Mouse (Mus musculus) hindbrain, embryonic 14.5 days (tissue): ENCODE measurements around the gene Gdi1. TPM values are rescaled to one million over a fixed set of nuclear protein-coding genes. Genes with fewer than 3 reads are reported as not detected.

Experiments
- ATAC-seq: fragments of 200-750 bp; cut with Nextera tagmentation; 2 replicates; pipeline ENCODE4 v1.8.0; 2017; ENCODE audit warnings: moderate number of reproducible peaks, mild to moderate bottlenecking, moderate TSS enrichment, moderate library complexity; ENCODE audit not compliant: low FRiP score
- DNase-seq: peaks from one replicate; pipeline ENCODE4 v3.0.0-alpha.2; 2015; ENCODE audit warnings: low spot score
- H3K27ac ChIP-seq: fragments of 300-500 bp; sonication (generic); 2 replicates; pipeline ENCODE4 v1.5.1; 2014; ENCODE audit warnings: mild to moderate bottlenecking, moderate library complexity
- H3K27me3 ChIP-seq: fragments of 300-500 bp; sonication (generic); 2 replicates; pipeline ENCODE4 v1.6.1; 2014; ENCODE audit warnings: mild to moderate bottlenecking, low read length, mixed read lengths; ENCODE audit not compliant: control insufficient read depth, insufficient read depth
- H3K36me3 ChIP-seq: fragments of 300-500 bp; sonication (generic); replicated peaks from 2 replicates; pipeline ENCODE4 v1.6.1; 2014; ENCODE audit not compliant: control insufficient read depth, insufficient read depth
- H3K4me1 ChIP-seq: fragments of 300-500 bp; sonication (generic); replicated peaks from 2 replicates; pipeline ENCODE4 v1.6.1; 2014; ENCODE audit warnings: antibody characterized with exemption, low read length, mixed read lengths; ENCODE audit not compliant: control insufficient read depth, insufficient read depth
- H3K4me2 ChIP-seq: fragments of 300-500 bp; sonication (generic); replicated peaks from 2 replicates; pipeline ENCODE4 v1.6.1; 2014; ENCODE audit warnings: mild to moderate bottlenecking, moderate library complexity
- H3K4me3 ChIP-seq: fragments of 300-500 bp; sonication (generic); replicated peaks from 2 replicates; pipeline ENCODE4 v1.5.1; 2014; ENCODE audit warnings: mild to moderate bottlenecking, low read length
- H3K9ac ChIP-seq: fragments of 300-500 bp; sonication (generic); 2 replicates; pipeline ENCODE4 v1.6.1; 2014
- H3K9me3 ChIP-seq: fragments of 300-500 bp; sonication (generic); 2 replicates; pipeline ENCODE4 v1.6.1; 2016; ENCODE audit warnings: low read length; ENCODE audit not compliant: control insufficient read depth
- WGBS: fragments of 180-500 bp; shearing (Covaris S2); extraction: QIAGEN DNeasy Blood & Tissue Kit; methylation state at CpG from one replicate; pipeline ENCODE4 v1.1.7; 2014; 5-methylcytosine and 5-hydroxymethylcytosine counted together
- polyA plus RNA-seq: library from polyadenylated mRNA; unstranded; fragments of >200 nt; fragmentation: Nextera tagmentation; extraction: Ambion mirVana; gene quantifications from 2 replicates; pipeline ENCODE4 v1.2.1, GENCODE M21; 2014

Gdi1 gene
- 781 and 862 TPM in 2 replicates for polyA plus RNA-seq

DNA sequence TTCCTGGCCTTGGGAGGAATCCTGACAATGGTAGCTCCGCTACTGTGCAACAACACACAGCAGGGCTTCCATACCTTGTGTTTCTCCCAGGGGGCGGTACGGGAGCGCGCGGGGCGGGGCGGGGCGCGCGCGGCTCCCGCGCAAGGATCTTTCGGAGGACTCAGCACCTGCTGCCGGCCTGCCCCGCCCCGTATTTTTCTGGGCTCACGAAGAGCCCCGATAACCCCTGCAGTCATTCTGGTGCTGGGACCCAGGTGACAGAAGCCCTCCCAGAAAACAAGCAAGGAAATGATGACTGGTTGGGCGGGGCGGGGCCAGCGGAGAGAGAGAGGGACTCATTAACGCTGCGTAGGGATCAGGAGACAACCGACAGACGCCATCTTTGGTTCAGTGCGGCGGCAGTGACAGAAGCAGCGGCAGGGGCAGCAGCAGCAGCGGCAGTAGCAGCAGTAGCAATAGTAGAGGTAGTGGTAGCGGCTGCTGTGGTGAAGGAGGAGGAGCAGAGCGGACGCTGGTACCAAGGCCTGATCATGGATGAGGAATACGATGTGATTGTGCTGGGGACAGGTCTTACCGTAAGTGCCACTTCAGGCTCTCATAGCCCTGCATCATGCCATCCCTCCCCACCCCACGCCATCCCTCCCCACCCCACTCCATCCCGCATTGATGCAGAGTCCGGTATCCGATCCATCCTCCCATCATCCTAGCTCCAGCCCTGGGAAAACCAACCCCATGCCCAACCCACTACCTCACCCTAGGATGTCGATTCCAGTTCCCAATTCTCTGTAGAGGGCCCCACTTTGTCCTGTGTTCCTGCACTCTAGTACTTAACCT is at the start of gene Gdi1:
Gene Gdi1 (plus strand): TSS at position 132 of the 834 bp plus-strand sequence.
- peaks cover 20% of the 10 kb centered on the region; the same call in 1 of the 2 replicates for H3K4me1 ChIP-seq
- no peaks in the 10 kb centered on the region for H3K9me3 ChIP-seq
- H3K4me3 ChIP-seq = peak within 1 kb of the TSS; percentile 61
- peaks cover 65% of the 10 kb centered on the region for H3K36me3 ChIP-seq
- WGBS = 12% methylated on average over 36 of the region's 41 CpGs
- no peaks in the 10 kb centered on the region for H3K27me3 ChIP-seq
- peak within 1 kb of the TSS; percentile 75 for H3K4me2 ChIP-seq
- ATAC-seq = peak; percentile 84
- peak; percentile 76 for DNase-seq
- H3K27ac ChIP-seq = peak within 1 kb of the TSS; percentile 95
- peak within 1 kb of the TSS; percentile 80 for H3K9ac ChIP-seq

DNA sequence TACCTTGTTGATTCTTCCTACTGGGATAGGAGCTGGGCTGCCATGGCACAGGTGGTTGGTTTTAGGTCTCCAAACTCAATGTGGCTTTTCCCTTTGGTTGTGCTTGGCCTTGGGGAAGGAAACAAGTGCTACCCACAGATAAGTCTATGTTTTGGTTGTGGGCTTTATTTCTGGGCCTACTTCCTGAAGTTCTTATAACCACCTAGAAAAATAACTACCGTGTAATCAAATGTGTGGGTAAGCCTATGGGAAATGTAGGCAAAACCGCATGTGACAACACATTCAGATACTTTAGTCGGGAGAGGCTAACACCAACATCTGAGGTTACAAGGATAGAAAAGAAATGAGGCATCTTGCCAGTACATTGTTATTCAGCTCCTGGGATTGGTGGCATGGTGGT is 47.1 kb upstream of the Gdi1 start:
- Histone ChIP-seq H3K4me1 (peaks cover 6% of the 10 kb centered on the region), H3K36me3 (peaks cover 15% of the 10 kb centered on the region), H3K4me3 (no peak overlapping the region), H3K4me2 (no peak overlapping the region), H3K9ac (no peak overlapping the region), H3K9me3 (no peaks in the 10 kb centered on the region), H3K27ac (no peak overlapping the region), H3K27me3 (no peaks in the 10 kb centered on the region)
- ATAC-seq = no peak
- no peak for DNase-seq
- 98% methylated on average over 3 of the region's 3 CpGs for WGBS

DNA sequence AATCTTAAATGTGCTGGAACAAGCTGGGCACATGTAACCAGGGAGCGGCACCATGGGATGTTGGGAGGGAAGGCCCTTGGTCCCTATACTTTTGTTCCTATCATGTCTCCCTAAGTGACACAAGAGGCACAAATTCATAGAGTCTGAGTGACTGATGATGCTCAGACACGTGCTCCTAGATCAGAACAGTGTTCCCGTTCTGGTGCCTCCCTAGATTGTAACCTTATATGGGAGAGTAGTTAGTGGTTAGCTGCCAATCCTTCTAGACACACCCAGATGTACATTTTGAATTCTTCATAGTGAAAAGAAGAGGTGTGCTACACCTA is 35.1 kb upstream of the Gdi1 start:
- peak overlapping the region; percentile 58 for H3K4me3 ChIP-seq
- peak overlapping the region; percentile 59 for H3K9ac ChIP-seq
- peaks cover 16% of the 10 kb centered on the region for H3K36me3 ChIP-seq
- no peaks in the 10 kb centered on the region for H3K9me3 ChIP-seq
- peak overlapping the region; percentile 55 for H3K4me2 ChIP-seq
- 33% methylated on average over 3 of the region's 3 CpGs for WGBS
- H3K4me1 ChIP-seq = no peaks in the 10 kb centered on the region; the same call in 1 of the 2 replicates
- peak; percentile 17; the same call in 1 of the 2 replicates for ATAC-seq
- H3K27me3 ChIP-seq = no peaks in the 10 kb centered on the region
- peak overlapping the region; percentile 96 for H3K27ac ChIP-seq
- no peak for DNase-seq

DNA sequence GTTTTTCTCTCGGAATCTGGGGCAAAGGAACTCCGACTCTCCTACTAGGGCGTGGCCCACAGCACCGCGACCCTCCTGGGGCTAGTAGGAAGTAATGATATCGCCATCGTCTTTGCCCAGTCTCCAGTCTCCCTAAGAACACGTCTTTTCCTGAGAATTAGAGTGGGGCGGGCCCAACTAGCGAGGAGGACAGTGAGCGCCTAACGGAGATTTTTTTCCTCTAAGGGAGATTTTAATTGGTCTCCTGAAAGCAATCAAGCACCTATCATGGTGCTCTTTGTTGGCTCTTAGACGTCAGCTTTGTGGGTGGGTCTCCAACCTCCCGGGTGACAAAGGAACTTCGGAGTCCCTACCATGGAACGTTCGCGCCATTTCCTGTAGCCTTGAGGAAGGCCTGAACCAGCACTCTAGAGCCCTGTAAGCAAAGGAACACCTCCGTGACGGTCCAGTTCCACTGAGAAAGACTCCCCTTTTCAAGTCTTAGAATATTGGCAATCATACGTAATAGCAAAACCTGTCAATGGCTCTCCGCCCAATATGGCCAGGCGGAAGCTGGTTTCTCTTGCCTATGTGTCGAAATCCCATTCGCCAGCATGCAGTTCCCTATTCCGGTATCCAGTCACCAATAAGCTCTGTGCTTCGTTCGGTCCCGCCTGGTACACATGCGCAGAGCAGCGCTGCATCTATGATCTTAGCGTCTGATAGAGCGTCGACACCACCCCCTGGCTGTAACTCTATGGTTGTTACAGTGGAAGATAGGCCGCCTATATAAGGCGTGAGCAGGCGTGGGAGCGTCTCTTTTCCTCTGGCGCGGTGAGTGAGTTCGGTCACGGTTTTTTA is 34.5 kb upstream of the Gdi1 start, which contains the start of gene Rpl10:
Gene Rpl10 (plus strand): TSS at position 751 of the 840 bp plus-strand sequence.
- H3K4me1 ChIP-seq = no peaks in the 10 kb centered on the region; the same call in 1 of the 2 replicates
- ATAC-seq = peak; percentile 95
- H3K27ac ChIP-seq = peak within 1 kb of the TSS; percentile 96
- peak; percentile 90 for DNase-seq
- peak within 1 kb of the TSS; percentile 75 for H3K9ac ChIP-seq
- 17% methylated on average over 42 of the region's 42 CpGs for WGBS
- peak within 1 kb of the TSS; percentile 58 for H3K4me3 ChIP-seq
- no peaks in the 10 kb centered on the region for H3K27me3 ChIP-seq
- peak within 1 kb of the TSS; percentile 67 for H3K4me2 ChIP-seq
- H3K9me3 ChIP-seq = no peaks in the 10 kb centered on the region
- H3K36me3 ChIP-seq = peaks cover 16% of the 10 kb centered on the region

DNA sequence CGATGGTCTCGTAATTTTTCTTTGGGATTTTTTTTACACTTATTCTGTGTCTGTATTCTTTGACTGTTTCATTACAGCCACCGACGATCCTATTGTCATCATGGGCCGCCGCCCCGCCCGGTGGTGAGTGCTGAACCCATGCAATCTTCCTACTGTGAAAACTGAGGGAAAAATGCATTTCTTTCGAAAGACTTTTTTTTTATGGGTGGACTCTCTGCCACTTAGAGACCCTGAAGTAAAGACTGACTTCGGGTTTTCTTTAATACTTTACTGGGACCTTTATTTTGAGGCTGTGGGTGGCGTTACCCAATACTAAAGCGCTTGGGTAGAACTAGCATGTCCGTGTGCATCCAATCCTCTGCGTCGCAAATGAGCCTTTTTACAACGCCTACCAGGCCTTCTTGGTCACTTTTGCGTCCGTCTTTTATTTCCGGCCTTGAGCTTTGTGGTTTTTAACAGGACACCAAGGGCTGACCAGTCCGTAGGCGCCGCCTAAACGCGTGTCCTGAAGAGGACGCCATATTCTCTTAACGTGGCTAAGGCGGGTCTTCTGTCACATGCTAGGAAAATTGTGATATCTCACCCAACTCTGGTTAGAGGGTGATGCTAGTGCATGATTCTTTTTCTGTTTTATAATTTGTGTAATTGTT is 33.8 kb upstream of the Gdi1 start:
- DNase-seq (no peak), ATAC-seq (no peak)
- WGBS = 18% methylated on average over 27 of the region's 27 CpGs

DNA sequence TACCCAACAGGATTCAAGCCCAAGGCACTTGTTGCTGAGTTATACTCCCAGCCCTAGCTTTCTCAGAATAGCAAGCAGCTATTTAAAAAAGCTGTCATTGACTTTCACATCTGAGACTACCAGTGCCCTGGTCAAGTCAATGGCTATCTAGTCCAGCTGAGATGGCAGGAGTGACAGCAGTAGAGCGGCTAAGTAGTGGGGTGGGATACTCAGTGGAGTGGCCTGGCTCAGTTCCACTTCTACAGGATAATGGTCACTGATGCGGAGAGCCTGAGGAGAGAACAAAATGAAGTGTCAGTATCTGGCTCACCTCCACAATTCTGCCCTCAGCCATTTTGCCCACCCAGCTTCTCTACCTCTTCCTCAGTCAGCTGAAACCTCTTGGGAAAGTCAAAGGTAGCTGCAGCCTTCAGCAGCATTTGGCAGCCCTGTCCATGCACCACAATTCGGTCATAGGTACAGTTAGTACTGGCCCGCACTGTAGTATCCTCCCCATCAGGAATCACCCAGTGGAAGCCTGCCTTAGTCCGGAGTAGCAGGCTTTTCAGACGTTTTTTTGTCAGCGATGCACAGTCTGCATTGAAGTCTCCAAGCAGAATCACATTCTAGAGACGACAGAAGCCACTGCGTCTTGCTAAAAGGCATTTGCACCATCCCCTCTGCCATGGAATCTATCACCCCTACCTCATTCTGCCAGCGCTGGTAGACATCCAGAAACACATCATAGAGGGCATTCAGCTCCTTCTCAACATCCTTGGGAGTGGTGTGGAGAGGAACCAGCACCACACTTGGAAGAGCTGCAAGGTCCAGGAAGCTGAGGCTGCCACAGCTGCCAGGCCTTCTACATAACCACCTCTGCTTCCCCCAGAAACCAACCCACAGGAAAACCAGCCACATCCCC is 31.1 kb upstream of the Gdi1 start:
- Histone ChIP-seq H3K27ac (no peak overlapping the region), H3K9ac (no peak overlapping the region), H3K36me3 (peaks cover 16% of the 10 kb centered on the region), H3K4me1 (no peaks in the 10 kb centered on the region; the same call in 1 of the 2 replicates), H3K27me3 (no peaks in the 10 kb centered on the region), H3K4me3 (no peak overlapping the region), H3K4me2 (no peak overlapping the region), H3K9me3 (no peaks in the 10 kb centered on the region)
- WGBS = 32% methylated on average over 10 of the region's 10 CpGs
- DNase-seq (no peak), ATAC-seq (no peak)

More for the DNA sequence above, 33.8 kb upstream of the Gdi1 start:
- Histone ChIP-seq H3K4me1 (no peaks in the 10 kb centered on the region; the same call in 1 of the 2 replicates), H3K36me3 (peaks cover 16% of the 10 kb centered on the region), H3K4me3 (peak overlapping the region; percentile 58), H3K27ac (peak overlapping the region; percentile 56), H3K9me3 (no peaks in the 10 kb centered on the region), H3K27me3 (no peaks in the 10 kb centered on the region), H3K9ac (peak overlapping the region; percentile 75), H3K4me2 (peak overlapping the region; percentile 67)

DNA sequence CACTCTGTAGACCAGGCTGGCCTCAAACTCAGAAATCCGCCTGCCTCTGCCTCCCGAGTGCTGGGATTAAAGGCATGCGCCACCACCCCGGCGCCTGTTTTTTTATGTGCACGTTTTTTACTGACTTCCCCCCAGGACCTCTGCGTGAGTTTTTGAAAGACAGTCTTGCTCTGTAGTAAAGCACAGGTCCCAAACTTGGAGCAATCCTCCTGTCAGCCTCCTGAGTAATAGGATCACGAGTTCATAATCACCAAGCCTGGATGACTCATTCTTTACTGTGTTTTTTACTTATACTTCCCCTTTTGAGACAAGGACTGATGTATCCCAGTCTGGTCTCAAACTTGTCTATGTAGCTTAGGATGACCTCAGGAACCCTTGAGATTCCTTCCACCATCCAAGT is 26.9 kb upstream of the Gdi1 start:
- Histone ChIP-seq H3K36me3 (peaks cover 5% of the 10 kb centered on the region), H3K9me3 (no peaks in the 10 kb centered on the region), H3K27ac (no peak overlapping the region), H3K4me3 (no peak overlapping the region), H3K27me3 (no peaks in the 10 kb centered on the region), H3K4me1 (no peaks in the 10 kb centered on the region; the same call in 1 of the 2 replicates), H3K9ac (no peak overlapping the region), H3K4me2 (no peak overlapping the region)
- ATAC-seq (no peak), DNase-seq (no peak)
- WGBS = 78% methylated on average over 8 of the region's 8 CpGs

DNA sequence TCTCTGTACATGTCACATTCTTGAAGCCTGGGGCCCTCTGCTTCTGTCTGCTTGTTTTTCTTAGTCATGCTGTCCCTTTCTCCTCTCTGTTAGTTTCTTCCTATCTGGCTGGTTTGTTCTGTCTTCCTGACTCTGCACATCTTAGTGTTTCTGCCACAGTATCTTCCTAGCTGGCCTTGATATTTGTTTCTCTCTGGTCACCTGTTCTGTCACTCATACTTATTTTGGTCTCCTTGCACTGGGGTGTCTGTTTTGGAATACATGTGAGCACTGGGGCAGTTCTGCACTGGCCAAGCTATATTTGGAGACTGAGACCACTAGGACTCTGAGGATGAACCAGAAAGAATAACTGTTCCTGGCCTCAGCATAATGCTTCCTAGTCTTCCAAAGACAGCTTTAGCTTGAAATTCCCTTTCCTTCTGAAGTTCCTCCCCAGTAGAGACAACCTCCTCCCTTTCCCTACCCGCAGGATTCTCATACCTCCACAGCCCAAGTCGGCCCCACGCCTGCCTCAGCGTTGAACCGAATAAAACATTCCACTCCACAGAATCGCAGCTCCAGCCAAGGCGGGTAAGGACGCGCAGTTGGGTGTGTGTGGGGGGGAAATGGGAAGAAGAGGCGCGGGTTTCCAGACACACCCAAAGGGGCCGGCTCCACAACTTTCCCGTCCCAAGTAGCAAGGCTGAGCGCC is 23.6 kb upstream of the Gdi1 start:
- H3K36me3 ChIP-seq = no peaks in the 10 kb centered on the region
- no peak overlapping the region for H3K27ac ChIP-seq
- peak overlapping the region; percentile 65 for H3K4me2 ChIP-seq
- no peaks in the 10 kb centered on the region for H3K9me3 ChIP-seq
- H3K27me3 ChIP-seq = no peaks in the 10 kb centered on the region
- no peak for DNase-seq
- 10% methylated on average over 14 of the region's 14 CpGs for WGBS
- H3K4me1 ChIP-seq = peaks cover 6% of the 10 kb centered on the region; the same call in 1 of the 2 replicates
- no peak for ATAC-seq
- peak overlapping the region; percentile 76 for H3K9ac ChIP-seq
- H3K4me3 ChIP-seq = peak overlapping the region; percentile 59
